Mouse (Mus musculus) kidney, postnatal 0 days (tissue): ENCODE results near the gene Hdlbp. TPM values are rescaled to one million over a fixed set of nuclear protein-coding genes. Genes with fewer than 3 reads are reported as not detected.
"Not testable (repeated sequence)": the region's sequence is repeated elsewhere in the genome, so short reads cannot be mapped to it uniquely, and the experiment has no call there.

ENCODE experiments used
- ATAC-seq: fragments of 200-750 bp; cut with Nextera tagmentation; replicated peaks from 2 replicates; pipeline ENCODE4 v1.8.0; 2017; ENCODE audit warnings: low read depth, moderate number of reproducible peaks, moderate TSS enrichment, moderate library complexity; ENCODE audit not compliant: low FRiP score
- DNase-seq: peaks from one replicate; pipeline ENCODE4 v3.0.0-alpha.2; 2016; ENCODE audit warnings: low spot score
- H3K27ac ChIP-seq: fragments of 300-500 bp; sonication (generic); 2 replicates; pipeline ENCODE4 v1.5.1; 2014; ENCODE audit warnings: mild to moderate bottlenecking
- H3K27me3 ChIP-seq: fragments of 300-500 bp; sonication (generic); 2 replicates; pipeline ENCODE4 v1.6.1; 2014; ENCODE audit warnings: low read length, mixed read lengths; ENCODE audit not compliant: insufficient read depth
- H3K36me3 ChIP-seq: fragments of 300-500 bp; sonication (generic); 2 replicates; pipeline ENCODE4 v1.6.1; 2014; ENCODE audit warnings: low read length, mixed read lengths; ENCODE audit not compliant: insufficient read depth
- H3K4me1 ChIP-seq: fragments of 300-500 bp; sonication (generic); replicated peaks from 2 replicates; pipeline ENCODE4 v1.6.1; 2014; ENCODE audit warnings: antibody characterized with exemption, low read length, mixed read lengths; ENCODE audit not compliant: insufficient read depth
- H3K4me2 ChIP-seq: fragments of 300-500 bp; sonication (generic); 2 replicates; pipeline ENCODE4 v1.6.1; 2014; ENCODE audit warnings: mild to moderate bottlenecking, low read length, moderate library complexity, mixed read lengths
- H3K4me3 ChIP-seq: fragments of 300-500 bp; sonication (generic); replicated peaks from 2 replicates; pipeline ENCODE4 v1.5.1; 2014; ENCODE audit warnings: low read depth, low read length
- H3K9ac ChIP-seq: fragments of 300-500 bp; sonication (generic); 2 replicates; pipeline ENCODE4 v1.6.1; 2014; ENCODE audit warnings: low read depth, low read length
- H3K9me3 ChIP-seq: fragments of 300-500 bp; sonication (generic); replicated peaks from 2 replicates; pipeline ENCODE4 v1.6.1; 2016; ENCODE audit warnings: low read length, inconsistent platforms, mixed read lengths
- CTCF ChIP-seq: IDR thresholded peaks from 2 replicates; pipeline ENCODE4 v1.5.1; 2016; ENCODE audit warnings: antibody characterized with exemption, low read depth, mild to moderate bottlenecking, moderate library complexity
- WGBS: fragments of 180-500 bp; shearing (Covaris S2); extraction: QIAGEN DNeasy Blood & Tissue Kit; methylation state at CpG from one replicate; pipeline ENCODE4 v1.1.7; 2014; 5-methylcytosine and 5-hydroxymethylcytosine counted together
- polyA plus RNA-seq: library from polyadenylated mRNA; unstranded; fragments of >200 nt; fragmentation: Nextera tagmentation; extraction: Ambion mirVana; gene quantifications from 2 replicates; pipeline ENCODE4 v1.2.1, GENCODE M21; 2015

Hdlbp gene
- polyA plus RNA-seq, 1 experiment from 2014 or later, result 151 TPM

DNA sequence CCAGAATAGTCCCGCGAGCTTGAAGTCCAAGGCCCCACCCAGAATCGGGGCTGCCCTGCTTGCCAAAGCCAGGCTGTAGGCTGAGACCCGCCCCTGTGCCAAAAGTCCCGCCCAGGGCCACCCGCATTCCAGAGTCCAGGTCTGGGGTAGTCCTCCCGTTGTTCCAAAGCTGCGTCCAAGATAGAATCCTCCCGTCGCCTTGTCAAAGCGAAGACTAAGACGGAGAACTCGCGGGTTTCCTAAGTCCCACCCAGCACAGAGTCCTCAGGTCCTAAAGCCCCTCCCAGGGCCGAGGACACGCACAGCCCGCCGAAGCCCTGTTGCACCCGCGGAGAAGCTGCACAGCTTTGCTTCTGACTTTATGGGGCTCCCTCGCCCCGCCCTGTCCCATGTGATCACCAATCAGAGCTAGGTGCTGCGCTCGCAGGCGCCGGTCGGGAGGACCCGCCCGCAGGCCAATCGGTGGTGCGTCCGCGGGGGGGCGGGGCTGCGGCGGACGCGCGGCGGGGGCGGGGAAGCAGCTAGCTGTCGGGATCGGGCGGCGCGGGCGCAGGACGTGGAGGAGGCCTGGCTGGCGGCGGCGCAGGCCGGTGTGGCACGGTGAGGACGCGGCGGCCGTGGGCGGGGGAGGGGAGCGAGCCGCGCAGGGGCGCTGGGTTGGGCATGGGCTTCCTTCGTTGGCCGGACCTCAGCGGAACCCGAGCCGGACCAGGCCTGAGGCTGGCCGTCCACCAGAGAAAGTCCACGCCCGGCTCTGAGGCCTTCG lies 33.2 kb upstream of the Hdlbp start, which contains the start of gene Farp2:
Farp2 (plus strand) TSS at position 495 of the 766 bp plus-strand sequence.
- Histone ChIP-seq H3K4me1 (0 out of 2 replicates have a peak, but pooled peaks cover 10% of the 10 kb centered on the region), H3K4me2 (peak within 1 kb of the TSS; percentile 89), H3K36me3 (0 out of 2 replicates have a peak, but pooled peaks cover 8% of the 10 kb centered on the region), H3K27me3 (no peaks in the 10 kb centered on the region), H3K9me3 (no peaks in the 10 kb centered on the region), H3K27ac (peak within 1 kb of the TSS; percentile 83), H3K9ac (peak within 1 kb of the TSS; percentile 65), H3K4me3 (peak within 1 kb of the TSS; percentile 58)
- peak; percentile 99 for ATAC-seq
- DNase-seq, result peak; percentile 98
- 0 out of 2 replicates have a peak, but pooled peaks have one; percentile 1 for TF ChIP-seq CTCF
- WGBS, result under 1% methylated on average over 71 of the region's 71 CpGs

DNA sequence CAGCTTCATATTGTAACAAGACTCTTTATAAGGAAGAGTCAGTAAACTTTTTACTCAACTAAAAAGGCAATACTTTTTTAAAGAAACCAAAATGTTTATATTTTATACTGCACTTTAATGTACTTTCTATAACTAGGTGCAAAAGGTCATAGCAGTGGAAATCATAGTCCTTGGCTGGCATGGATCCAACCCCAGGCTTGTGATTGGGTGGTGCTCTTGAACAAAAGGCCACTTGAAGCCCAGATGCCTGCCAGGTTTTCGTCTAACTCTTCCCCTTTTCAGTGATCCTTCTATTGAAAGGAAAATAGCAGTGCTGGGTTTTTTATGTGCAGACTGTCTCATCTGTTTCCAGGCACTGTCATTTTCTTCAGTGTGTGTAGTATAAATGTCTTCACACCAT lies 30.0 kb upstream of the Hdlbp start:
- not testable (repeated sequence) for H3K4me3 ChIP-seq, DNase-seq, ATAC-seq, H3K9ac ChIP-seq, H3K27ac ChIP-seq, H3K27me3 ChIP-seq, H3K4me1 ChIP-seq, H3K4me2 ChIP-seq, H3K9me3 ChIP-seq
- peaks cover 31% of the 10 kb centered on the region for H3K36me3 ChIP-seq
- 31% methylated on average over 1 of the region's 1 CpGs for WGBS

DNA sequence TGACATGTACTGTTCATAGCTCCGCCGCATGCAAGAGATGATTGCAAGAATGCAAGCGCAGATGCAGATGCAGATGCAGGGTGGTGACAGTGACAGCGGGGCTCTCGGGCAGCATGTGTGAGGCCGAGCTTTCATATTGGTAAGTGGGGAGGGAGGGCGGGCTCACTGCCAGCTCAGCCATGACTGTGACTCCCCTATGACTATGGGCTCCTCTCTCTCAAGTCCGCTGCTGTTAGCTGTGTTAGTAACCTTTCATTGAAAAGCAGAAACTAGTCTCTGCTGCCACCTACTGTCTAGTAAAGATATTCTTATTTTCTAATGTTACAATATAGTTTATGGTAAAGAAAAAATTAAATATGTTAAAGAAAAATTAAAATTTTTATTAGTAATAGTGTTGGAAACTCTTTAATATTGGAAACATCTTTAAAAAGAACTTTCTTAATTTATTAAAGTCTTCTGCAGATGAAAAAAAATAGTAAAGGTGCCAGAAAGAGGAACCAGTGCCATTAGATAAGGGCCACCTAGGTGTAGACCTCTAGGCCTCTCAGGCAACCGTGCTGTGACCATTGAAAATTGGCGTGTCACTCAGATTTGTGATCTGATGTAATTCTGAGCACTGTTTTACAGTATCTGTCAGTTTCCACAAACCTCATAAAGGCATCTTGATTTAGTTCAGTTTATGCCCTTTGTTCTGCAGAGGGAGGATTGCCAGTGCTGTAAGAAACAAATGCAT lies 28.5 kb upstream of the Hdlbp start:
- Histone ChIP-seq H3K4me2 (no peak overlapping the region), H3K27ac (no peak overlapping the region), H3K9me3 (no peaks in the 10 kb centered on the region), H3K36me3 (peaks cover 38% of the 10 kb centered on the region), H3K4me1 (no peaks in the 10 kb centered on the region), H3K4me3 (no peak overlapping the region), H3K9ac (no peak overlapping the region), H3K27me3 (no peaks in the 10 kb centered on the region)
- peak; percentile 88 for DNase-seq
- peak; percentile 69 for TF ChIP-seq CTCF
- no peak for ATAC-seq
- WGBS, result 55% methylated on average over 10 of the region's 10 CpGs

DNA sequence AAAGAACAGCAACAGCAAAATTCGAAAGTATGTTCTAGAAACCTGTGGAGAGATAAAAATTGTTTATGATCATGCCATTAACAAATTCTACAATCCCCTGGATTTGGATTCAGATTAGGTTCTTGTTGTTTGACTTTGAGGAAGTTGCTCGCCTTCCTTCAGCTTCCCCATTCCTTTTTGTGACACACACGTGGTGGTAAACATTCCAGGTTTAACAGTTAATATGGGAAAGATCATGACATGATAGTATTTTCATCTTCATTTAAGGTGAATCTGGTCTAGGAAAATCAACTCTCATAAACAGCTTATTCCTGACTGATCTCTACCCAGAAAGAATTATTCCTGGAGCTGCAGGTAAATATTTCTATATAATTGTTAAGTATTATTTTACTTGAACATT lies 16.7 kb upstream of the Hdlbp start:
- Histone ChIP-seq H3K4me2 (no peak overlapping the region), H3K4me3 (no peak overlapping the region), H3K4me1 (no peaks in the 10 kb centered on the region), H3K27me3 (no peaks in the 10 kb centered on the region), H3K27ac (no peak overlapping the region), H3K36me3 (peaks cover 24% of the 10 kb centered on the region), H3K9me3 (no peaks in the 10 kb centered on the region), H3K9ac (no peak overlapping the region)
- no peak for DNase-seq
- 95% methylated on average over 3 of the region's 3 CpGs for WGBS
- TF ChIP-seq CTCF, result no peak
- ATAC-seq, result no peak

DNA sequence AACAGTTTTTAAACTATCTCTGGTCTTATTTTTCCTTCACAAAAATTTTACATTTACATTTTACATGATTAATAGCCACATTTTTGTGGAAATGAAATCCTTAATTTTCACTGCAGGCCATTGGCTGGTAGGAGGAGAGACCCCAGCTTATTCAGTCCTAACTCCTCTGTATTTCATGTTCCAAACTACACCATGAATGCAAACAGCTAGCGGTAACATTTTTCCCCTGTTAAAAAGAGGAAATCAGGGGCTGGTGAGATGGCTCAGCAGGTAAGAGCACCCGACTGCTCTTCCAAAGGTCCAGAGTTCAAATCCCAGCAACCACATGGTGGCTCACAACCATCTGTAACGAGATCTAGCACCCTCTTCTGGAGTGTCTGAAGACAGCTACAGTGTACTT lies 7.7 kb upstream of the Hdlbp start:
- H3K4me1 ChIP-seq, H3K4me3 ChIP-seq, DNase-seq, H3K27me3 ChIP-seq, H3K4me2 ChIP-seq, H3K36me3 ChIP-seq, H3K9me3 ChIP-seq, H3K27ac ChIP-seq, H3K9ac ChIP-seq, ATAC-seq: not testable (repeated sequence)
- 93% methylated on average over 2 of the region's 3 CpGs for whole genome bisulfite sequencing

DNA sequence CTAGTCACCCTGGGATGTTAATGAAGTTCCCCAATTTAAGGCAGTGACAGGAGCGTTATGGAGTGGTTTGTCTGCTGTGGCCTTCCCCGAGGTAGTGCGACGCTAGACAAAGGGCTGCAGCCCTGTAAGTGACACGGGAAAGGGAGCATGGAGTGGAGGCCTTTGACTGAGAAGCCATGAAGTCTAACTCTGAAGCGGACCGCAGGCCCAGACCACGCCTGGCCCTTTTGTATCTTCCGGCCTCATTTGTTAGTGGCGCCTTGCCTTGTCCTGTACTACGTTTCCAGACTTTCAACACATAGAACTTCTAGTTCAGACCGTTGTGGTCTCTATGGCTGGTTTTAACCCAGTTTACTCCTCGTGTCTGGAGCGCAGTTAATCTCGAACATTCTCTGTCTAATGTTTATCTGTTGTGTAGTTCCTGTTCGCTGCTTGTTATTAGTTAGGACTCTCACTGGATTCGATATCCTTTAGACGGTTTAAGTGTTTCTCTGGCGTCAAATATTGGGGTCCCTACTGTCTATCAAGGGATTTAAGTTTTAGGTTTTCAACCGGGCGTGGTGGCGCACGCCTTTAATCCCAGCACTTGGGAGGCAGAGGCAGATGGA lies 965 bp upstream of the Hdlbp start:
- peak overlapping the region; percentile 97 for H3K27ac ChIP-seq
- peaks cover 3% of the 10 kb centered on the region; the same call in 1 of the 2 replicates for H3K4me1 ChIP-seq
- DNase-seq, result peak; percentile 52
- H3K4me3 ChIP-seq, result peak overlapping the region; percentile 74
- TF ChIP-seq CTCF, result no peak
- no peaks in the 10 kb centered on the region for H3K9me3 ChIP-seq
- peak overlapping the region; percentile 78 for H3K4me2 ChIP-seq
- 4% methylated on average over 23 of the region's 23 CpGs for WGBS
- ATAC-seq, result no peak
- peak overlapping the region; percentile 81 for H3K9ac ChIP-seq
- H3K36me3 ChIP-seq, result no peaks in the 10 kb centered on the region
- H3K27me3 ChIP-seq, result no peaks in the 10 kb centered on the region
